Mouse (Mus musculus) spleen, postnatal 4 days (tissue): ENCODE data around the gene Slc45a2.

Experiments
- DNase-seq, 2 experiments: peaks; one replicate each; pipeline ENCODE4 v3.0.0; 2022; ENCODE audit warnings: low spot score in 2 of 2

Gene Slc45a2

GRCm38 (mm10) chr15:11004646-11005045, 4.1 kb downstream of the Slc45a2 start:
- DNase-seq: no peak

GRCm38 (mm10) chr15:11008756-11009155, 8.2 kb downstream of the Slc45a2 start:
- DNase-seq: no peak

- no peak for DNase-seq
Observed at GRCm38 (mm10) chr15:11010976-11011548, 10.5 kb downstream of the Slc45a2 start.

GRCm38 (mm10) chr15:11014931-11015330, 14.4 kb downstream of the Slc45a2 start:
- no peak for DNase-seq

GRCm38 (mm10) chr15:11026801-11027561, 26.5 kb downstream of the Slc45a2 start:
- peak in 1 of 2 experiments; percentile 11 for DNase-seq

GRCm38 (mm10) chr15:11030188-11030587, 29.7 kb downstream of the Slc45a2 start:
- DNase-seq: peak in 1 of 2 experiments; percentile 22

- DNase-seq: no peak
Observed at GRCm38 (mm10) chr15:11035947-11036474, 35.5 kb downstream of the Slc45a2 start.

GRCm38 (mm10) chr15:11036535-11037375, 36.2 kb downstream of the Slc45a2 start:
- peak in 1 of 2 experiments; percentile 58 for DNase-seq

GRCm38 (mm10) chr15:11037376-11037695, 36.8 kb downstream of the Slc45a2 start:
- no peak for DNase-seq

GRCm38 (mm10) chr15:11037711-11038110, 37.2 kb downstream of the Slc45a2 start, which contains the start of gene Rxfp3:
Gene Rxfp3, minus strand, starts transcription at chr15:11037991.
- DNase-seq: peak in 1 of 2 experiments; percentile 50

- DNase-seq: peak in 1 of 2 experiments; percentile 57
Observed at GRCm38 (mm10) chr15:11038476-11038875, 38.0 kb downstream of the Slc45a2 start.

- no peak for DNase-seq
Observed at GRCm38 (mm10) chr15:11040067-11040466, 39.5 kb downstream of the Slc45a2 start.

GRCm38 (mm10) chr15:11041229-11041628, 40.7 kb downstream of the Slc45a2 start:
- DNase-seq: no peak

- DNase-seq: peak in 1 of 2 experiments; percentile 7
Observed at GRCm38 (mm10) chr15:11042828-11043227, 42.3 kb downstream of the Slc45a2 start.

- peak in 1 of 2 experiments; percentile 37 for DNase-seq
Observed at GRCm38 (mm10) chr15:11053678-11054439, 53.3 kb downstream of the Slc45a2 start.

GRCm38 (mm10) chr15:11054440-11055080, 54.0 kb downstream of the Slc45a2 start:
- DNase-seq: peak in 1 of 2 experiments; percentile 6

- DNase-seq: no peak
Observed at GRCm38 (mm10) chr15:11062903-11063302, 62.4 kb downstream of the Slc45a2 start.

GRCm38 (mm10) chr15:11064160-11064557, 63.6 kb downstream of the Slc45a2 start:
- no peak for DNase-seq

- DNase-seq: no peak
Observed at GRCm38 (mm10) chr15:11064558-11065411, 64.3 kb downstream of the Slc45a2 start, which contains the start of gene Adamts12. Gene Adamts12, plus strand, starts transcription at chr15:11064790.
